Mouse (Mus musculus): ENCODE data around the gene Rpl21. TPM values are rescaled to one million over a fixed set of nuclear protein-coding genes. Genes with fewer than 3 reads are reported as not detected.
A peak's percentile ranks its signal among the peaks of the same experiment; 100 is the strongest.

The Rpl21 gene
- polyA plus RNA-seq, 1 experiment from 2014 or later = 487 TPM

- WGBS = 42% methylated on average over 12 of the region's 12 CpGs
- ATAC-seq (ENCODE audit: insufficient read depth, low FRiP score, low TSS enrichment) (no peak), DNase-seq (ENCODE audit: low spot score) (no peak)
- peaks cover 2% of the 10 kb centered on the region; the same call in 1 of the 2 replicates for H3K4me1 ChIP-seq (ENCODE audit: control insufficient read depth, insufficient read depth, low read length)
- H3K9ac ChIP-seq (ENCODE audit: low read length) = no peak overlapping the region
- H3K27me3 ChIP-seq (ENCODE audit: control insufficient read depth, insufficient read depth, low read length) = no peaks in the 10 kb centered on the region
- no peak overlapping the region for H3K4me2 ChIP-seq (ENCODE audit: low read depth)
- peaks cover 11% of the 10 kb centered on the region for H3K36me3 ChIP-seq (ENCODE audit: control insufficient read depth, insufficient read depth, low read length)
- no peak overlapping the region for H3K4me3 ChIP-seq (ENCODE audit: low read depth, low read length)
- no peak overlapping the region for H3K27ac ChIP-seq (ENCODE audit: low read depth, low read length)
- no peaks in the 10 kb centered on the region for H3K9me3 ChIP-seq (ENCODE audit: control insufficient read depth, low read length)
Measured at GRCm38 (mm10) chr5:146838836-146839648, 6.4 kb downstream of the Rpl21 start.

DNA sequence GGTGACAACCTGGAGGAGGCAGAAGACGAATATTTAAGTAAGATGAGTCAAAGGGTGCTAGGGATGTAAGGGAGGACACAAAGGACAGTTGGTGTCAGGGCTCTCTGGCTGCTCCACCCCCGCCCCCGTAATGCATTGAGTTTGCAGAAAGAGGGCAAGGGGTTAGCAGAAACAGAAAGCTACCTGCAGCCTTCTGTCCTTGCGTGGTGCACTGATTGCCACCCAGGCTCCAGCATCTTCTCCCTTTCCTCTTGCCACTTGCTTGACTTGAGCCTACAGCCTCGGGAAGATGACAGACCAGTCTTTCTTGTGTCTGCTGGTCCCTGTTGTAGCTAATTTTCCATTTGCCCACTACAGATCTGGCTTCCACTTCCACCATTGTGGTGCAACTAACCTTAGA lies 7.1 kb downstream of the Rpl21 start:
- no peak for ATAC-seq (ENCODE audit: insufficient read depth, low FRiP score, low TSS enrichment)
- no peak for DNase-seq (ENCODE audit: low spot score)
- 43% methylated on average over 5 of the region's 5 CpGs for WGBS
- Histone ChIP-seq H3K9ac (ENCODE audit: low read length) (no peak overlapping the region), H3K4me1 (ENCODE audit: control insufficient read depth, insufficient read depth, low read length) (no peaks in the 10 kb centered on the region), H3K9me3 (ENCODE audit: control insufficient read depth, low read length) (no peaks in the 10 kb centered on the region), H3K27me3 (ENCODE audit: control insufficient read depth, insufficient read depth, low read length) (no peaks in the 10 kb centered on the region), H3K27ac (ENCODE audit: low read depth, low read length) (no peak overlapping the region), H3K4me3 (ENCODE audit: low read depth, low read length) (no peak overlapping the region), H3K4me2 (ENCODE audit: low read depth) (no peak overlapping the region), H3K36me3 (ENCODE audit: control insufficient read depth, insufficient read depth, low read length) (peaks cover 8% of the 10 kb centered on the region)

- H3K27ac ChIP-seq (ENCODE audit: low read depth, low read length) = no peak overlapping the region
- 81% methylated on average over 4 of the region's 4 CpGs for WGBS
- H3K4me3 ChIP-seq (ENCODE audit: low read depth, low read length) = no peak overlapping the region
- no peak overlapping the region for H3K9ac ChIP-seq (ENCODE audit: low read length)
- H3K36me3 ChIP-seq (ENCODE audit: control insufficient read depth, insufficient read depth, low read length) = peaks cover 6% of the 10 kb centered on the region
- no peak for ATAC-seq (ENCODE audit: insufficient read depth, low FRiP score, low TSS enrichment)
- no peaks in the 10 kb centered on the region for H3K9me3 ChIP-seq (ENCODE audit: control insufficient read depth, low read length)
- H3K4me2 ChIP-seq (ENCODE audit: low read depth) = no peak overlapping the region
- no peak for DNase-seq (ENCODE audit: low spot score)
- no peaks in the 10 kb centered on the region for H3K27me3 ChIP-seq (ENCODE audit: control insufficient read depth, insufficient read depth, low read length)
- H3K4me1 ChIP-seq (ENCODE audit: control insufficient read depth, insufficient read depth, low read length) = no peaks in the 10 kb centered on the region
Measured at GRCm38 (mm10) chr5:146840422-146840821, 7.7 kb downstream of the Rpl21 start.

GRCm38 (mm10) chr5:146841301-146841700 lies 8.6 kb downstream of the Rpl21 start:
- Histone ChIP-seq H3K4me2 (ENCODE audit: low read depth) (no peak overlapping the region), H3K9ac (ENCODE audit: low read length) (no peak overlapping the region), H3K4me1 (ENCODE audit: control insufficient read depth, insufficient read depth, low read length) (peaks cover 3% of the 10 kb centered on the region; the same call in 1 of the 2 replicates), H3K4me3 (ENCODE audit: low read depth, low read length) (no peak overlapping the region), H3K9me3 (ENCODE audit: control insufficient read depth, low read length) (no peaks in the 10 kb centered on the region), H3K36me3 (ENCODE audit: control insufficient read depth, insufficient read depth, low read length) (peaks cover 6% of the 10 kb centered on the region), H3K27ac (ENCODE audit: low read depth, low read length) (no peak overlapping the region), H3K27me3 (ENCODE audit: control insufficient read depth, insufficient read depth, low read length) (no peaks in the 10 kb centered on the region)
- WGBS = 90% methylated on average over 5 of the region's 5 CpGs
- ATAC-seq (ENCODE audit: insufficient read depth, low FRiP score, low TSS enrichment) (no peak), DNase-seq (ENCODE audit: low spot score) (no peak)

DNA sequence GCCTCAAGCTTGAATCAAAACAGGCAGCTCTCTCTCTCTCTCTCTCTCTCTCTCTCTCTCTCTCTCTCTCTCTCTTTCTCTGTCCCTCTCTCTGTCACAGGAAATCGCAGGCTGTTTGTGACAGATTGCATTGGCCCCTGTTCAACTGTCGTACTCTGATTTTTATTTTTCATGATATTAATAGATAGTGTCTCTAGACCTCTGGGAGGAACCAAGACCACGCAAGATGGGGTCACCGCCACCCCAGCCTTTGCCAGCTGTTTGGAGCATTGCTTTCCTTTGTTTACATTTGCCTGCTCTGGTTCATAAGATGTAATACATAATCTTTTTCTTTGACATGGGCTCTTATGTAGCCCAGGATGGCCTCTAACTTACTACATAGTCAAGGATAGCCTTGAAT lies 9.3 kb downstream of the Rpl21 start:
- Histone ChIP-seq H3K9me3 (ENCODE audit: control insufficient read depth, low read length) (no peaks in the 10 kb centered on the region), H3K4me1 (ENCODE audit: control insufficient read depth, insufficient read depth, low read length) (peaks cover 3% of the 10 kb centered on the region; the same call in 1 of the 2 replicates), H3K36me3 (ENCODE audit: control insufficient read depth, insufficient read depth, low read length) (peaks cover 6% of the 10 kb centered on the region), H3K27ac (ENCODE audit: low read depth, low read length) (no peak overlapping the region), H3K4me2 (ENCODE audit: low read depth) (no peak overlapping the region), H3K27me3 (ENCODE audit: control insufficient read depth, insufficient read depth, low read length) (no peaks in the 10 kb centered on the region), H3K9ac (ENCODE audit: low read length) (no peak overlapping the region), H3K4me3 (ENCODE audit: low read depth, low read length) (no peak overlapping the region)
- WGBS = 94% methylated on average over 4 of the region's 4 CpGs
- DNase-seq (ENCODE audit: low spot score) (no peak), ATAC-seq (ENCODE audit: insufficient read depth, low FRiP score, low TSS enrichment) (no peak)

- no peak for DNase-seq (ENCODE audit: low spot score)
Measured at GRCm38 (mm10) chr5:146844301-146844941, 11.7 kb downstream of the Rpl21 start.

GRCm38 (mm10) chr5:146844945-146845365 lies 12.3 kb downstream of the Rpl21 start, which contains the start of gene Rasl11a:
TSS of gene Rasl11a (plus strand) at chr5:146845071.
- H3K27ac ChIP-seq (ENCODE audit: low read depth, low read length) = 0 out of 2 replicates have a peak within 1 kb of the TSS, but pooled peaks have one; percentile 58
- H3K4me2 ChIP-seq (ENCODE audit: low read depth) = peak within 1 kb of the TSS; percentile 63
- peak; percentile 93 for ATAC-seq (ENCODE audit: insufficient read depth, low FRiP score, low TSS enrichment)
- no peaks in the 10 kb centered on the region for H3K9me3 ChIP-seq (ENCODE audit: control insufficient read depth, low read length)
- H3K4me1 ChIP-seq (ENCODE audit: control insufficient read depth, insufficient read depth, low read length) = peaks cover 3% of the 10 kb centered on the region; the same call in 1 of the 2 replicates
- H3K36me3 ChIP-seq (ENCODE audit: control insufficient read depth, insufficient read depth, low read length) = no peaks in the 10 kb centered on the region
- H3K4me3 ChIP-seq (ENCODE audit: low read depth, low read length) = peak within 1 kb of the TSS; percentile 72
- peak within 1 kb of the TSS; percentile 81 for H3K9ac ChIP-seq (ENCODE audit: low read length)
- WGBS = 0% methylated on average over 36 of the region's 40 CpGs
- peak; percentile 89 for DNase-seq (ENCODE audit: low spot score)
- no peaks in the 10 kb centered on the region for H3K27me3 ChIP-seq (ENCODE audit: control insufficient read depth, insufficient read depth, low read length)

More at GRCm38 (mm10) chr5:146844301-146844941, 11.7 kb downstream of the Rpl21 start:
- no peaks in the 10 kb centered on the region for H3K27me3 ChIP-seq (ENCODE audit: control insufficient read depth, insufficient read depth, low read length)
- H3K27ac ChIP-seq (ENCODE audit: low read depth, low read length) = 0 out of 2 replicates have a peak overlapping the region, but pooled peaks have one; percentile 58
- peaks cover 3% of the 10 kb centered on the region; the same call in 1 of the 2 replicates for H3K4me1 ChIP-seq (ENCODE audit: control insufficient read depth, insufficient read depth, low read length)
- H3K4me3 ChIP-seq (ENCODE audit: low read depth, low read length) = peak overlapping the region; percentile 72
- H3K9me3 ChIP-seq (ENCODE audit: control insufficient read depth, low read length) = no peaks in the 10 kb centered on the region
- H3K36me3 ChIP-seq (ENCODE audit: control insufficient read depth, insufficient read depth, low read length) = no peaks in the 10 kb centered on the region
- peak; percentile 48 for ATAC-seq (ENCODE audit: insufficient read depth, low FRiP score, low TSS enrichment)
- peak overlapping the region; percentile 63 for H3K4me2 ChIP-seq (ENCODE audit: low read depth)
- H3K9ac ChIP-seq (ENCODE audit: low read length) = peak overlapping the region; percentile 81
- WGBS = 8% methylated on average over 6 of the region's 6 CpGs

DNA sequence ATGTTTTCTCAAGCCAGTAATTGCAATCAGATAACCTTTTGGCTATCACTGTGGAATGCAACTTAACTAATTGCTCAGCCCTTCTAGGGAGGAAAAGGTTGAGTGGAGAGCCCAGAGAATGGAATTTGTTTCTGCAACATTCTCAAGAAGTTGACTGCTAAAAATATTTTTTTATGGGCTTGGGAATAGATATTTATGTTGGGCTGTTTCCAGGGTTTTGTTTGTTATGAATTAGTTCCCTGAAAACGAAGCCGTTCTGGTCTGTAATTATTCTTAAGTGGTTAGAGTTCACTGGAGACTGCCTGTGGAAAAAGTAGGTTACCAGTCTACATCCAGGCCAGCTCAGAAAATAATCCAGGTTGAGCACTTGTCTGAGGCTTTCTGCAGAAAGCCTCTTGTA lies 13.8 kb downstream of the Rpl21 start:
- H3K4me2 ChIP-seq (ENCODE audit: low read depth) = peak overlapping the region; percentile 63; the same call in 1 of the 2 replicates
- 87% methylated on average over 2 of the region's 2 CpGs for WGBS
- DNase-seq (ENCODE audit: low spot score) (no peak), ATAC-seq (ENCODE audit: insufficient read depth, low FRiP score, low TSS enrichment) (no peak)
- no peak overlapping the region for H3K27ac ChIP-seq (ENCODE audit: low read depth, low read length)
- H3K9me3 ChIP-seq (ENCODE audit: control insufficient read depth, low read length) = no peaks in the 10 kb centered on the region
- H3K4me3 ChIP-seq (ENCODE audit: low read depth, low read length) = no peak overlapping the region
- H3K9ac ChIP-seq (ENCODE audit: low read length) = no peak overlapping the region
- no peaks in the 10 kb centered on the region for H3K27me3 ChIP-seq (ENCODE audit: control insufficient read depth, insufficient read depth, low read length)
- no peaks in the 10 kb centered on the region for H3K36me3 ChIP-seq (ENCODE audit: control insufficient read depth, insufficient read depth, low read length)
- peaks cover 3% of the 10 kb centered on the region; the same call in 1 of the 2 replicates for H3K4me1 ChIP-seq (ENCODE audit: control insufficient read depth, insufficient read depth, low read length)

Data from neural tube, embryonic 11.5 days (tissue).